Mouse (Mus musculus): ENCODE results near the gene Ell2. TPM values are rescaled to one million over a fixed set of nuclear protein-coding genes. Genes with fewer than 3 reads are reported as not detected.

The Ell2 gene
- polyA plus RNA-seq, 1 experiment: 61.5 TPM

DNA sequence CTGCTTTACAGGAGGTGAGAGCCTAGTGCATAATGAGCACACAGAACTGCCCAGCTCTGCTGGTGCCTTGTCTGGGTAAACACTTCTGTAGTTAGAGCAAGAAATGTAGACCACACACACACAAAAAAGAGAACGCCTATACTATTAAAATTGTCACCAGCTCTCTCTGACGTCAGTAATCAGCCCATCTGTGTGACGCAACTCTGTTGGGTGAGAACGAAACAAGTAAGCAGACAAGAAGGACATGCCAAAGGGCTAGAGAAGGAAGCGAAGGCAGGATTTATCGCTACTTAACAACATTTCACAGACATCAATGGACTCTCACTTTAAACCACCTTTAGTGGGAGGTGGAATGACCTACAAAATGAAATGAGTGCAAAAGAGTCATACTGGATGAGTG is 71.6 kb downstream of the Ell2 start:
- no peak for TF ChIP-seq GATA1 (IDR thresholded peaks at IDR 0.05; ENCODE audit: low read length)

DNA sequence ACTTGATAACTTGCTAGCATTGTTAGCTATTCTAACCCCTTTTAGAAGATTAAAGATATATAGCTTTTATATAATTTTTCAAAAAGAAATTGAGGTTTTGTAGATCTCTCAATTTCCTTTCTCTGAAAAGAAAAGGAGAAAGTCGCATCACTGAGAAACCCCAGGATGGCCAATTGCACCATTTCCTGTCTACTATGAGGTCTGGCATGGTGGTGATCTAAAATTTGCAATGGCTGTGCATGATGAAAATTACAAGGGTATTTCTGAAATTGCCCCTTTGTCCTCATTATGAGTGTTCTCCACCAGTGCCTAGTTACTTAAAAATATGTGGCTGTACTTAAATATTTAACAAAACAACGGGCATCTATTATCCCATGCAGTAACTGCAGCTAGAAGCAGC is 72.6 kb downstream of the Ell2 start:
- no peak for TF ChIP-seq GATA1 (IDR thresholded peaks at IDR 0.05; ENCODE audit: low read length)

DNA sequence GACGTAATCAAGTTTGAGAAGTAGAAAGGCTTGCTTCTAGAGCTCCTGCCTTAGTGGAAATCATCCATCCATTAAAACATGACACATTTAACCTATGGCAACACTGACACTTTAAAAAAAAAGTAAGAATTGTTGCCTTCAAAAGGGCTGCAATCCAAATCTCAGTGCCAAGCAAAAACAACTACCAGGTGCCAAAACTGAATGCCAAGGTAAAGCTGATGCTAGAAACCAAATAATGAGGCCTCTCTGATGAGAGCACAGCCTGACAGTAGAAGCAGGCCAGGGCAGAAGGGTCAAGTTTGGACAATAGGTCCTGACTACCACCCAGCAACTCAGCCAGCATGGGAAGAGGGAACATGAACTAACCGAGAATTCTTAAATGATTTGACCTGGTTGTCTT is 73.5 kb downstream of the Ell2 start:
- no peak for TF ChIP-seq GATA1 (IDR thresholded peaks at IDR 0.05; ENCODE audit: low read length)

- no peak for TF ChIP-seq GATA1 (IDR thresholded peaks at IDR 0.05; ENCODE audit: low read length)
Observed at GRCm38 (mm10) chr13:75785726-75786125, 79.2 kb downstream of the Ell2 start.

GRCm38 (mm10) chr13:75786264-75786663 is 79.7 kb downstream of the Ell2 start:
- no peak for TF ChIP-seq GATA1 (IDR thresholded peaks at IDR 0.05; ENCODE audit: low read length)

GRCm38 (mm10) chr13:75787364-75787763 is 80.8 kb downstream of the Ell2 start:
- no peak for TF ChIP-seq GATA1 (IDR thresholded peaks at IDR 0.05; ENCODE audit: low read length)

- no peak for TF ChIP-seq GATA1 (IDR thresholded peaks at IDR 0.05; ENCODE audit: low read length)
Observed at GRCm38 (mm10) chr13:75788178-75788577, 81.6 kb downstream of the Ell2 start.

DNA sequence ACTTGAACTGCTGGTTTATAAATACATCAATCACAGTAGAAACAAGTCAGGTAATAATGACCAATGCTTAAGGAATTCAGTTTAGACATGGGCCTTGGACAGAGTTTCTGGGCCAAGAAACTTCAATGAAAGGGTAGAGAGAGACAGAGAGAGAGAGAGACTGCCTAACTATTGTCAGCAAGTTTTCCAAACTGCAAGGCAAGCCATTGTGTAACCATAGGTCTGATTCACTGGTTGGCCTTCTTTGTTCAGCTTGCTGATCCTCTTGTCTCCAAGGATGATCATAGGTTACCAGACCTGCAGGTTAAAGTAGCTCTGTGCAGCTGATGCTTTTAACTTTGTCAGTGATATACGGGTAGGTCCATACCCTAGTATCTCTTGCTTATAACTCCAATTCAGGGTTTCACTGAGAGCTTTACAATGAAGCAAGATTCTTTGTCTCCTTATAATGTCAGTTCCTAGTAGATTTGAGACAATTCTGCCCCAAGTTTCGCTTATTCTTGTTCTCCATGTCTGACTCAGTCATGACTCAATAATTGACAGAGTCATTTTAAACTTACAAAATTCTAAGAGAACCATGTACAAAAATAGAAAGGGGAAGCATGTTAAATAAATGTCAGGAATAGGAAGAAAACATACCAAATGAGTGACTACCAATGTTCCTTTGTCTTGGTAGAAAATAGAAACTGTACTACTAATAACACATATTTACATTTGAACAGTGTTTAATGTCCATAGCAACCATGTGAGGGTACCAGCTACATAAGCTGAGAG is 82.7 kb downstream of the Ell2 start:
- TF ChIP-seq GATA1 (IDR thresholded peaks at IDR 0.05; ENCODE audit: low read length): no peak

DNA sequence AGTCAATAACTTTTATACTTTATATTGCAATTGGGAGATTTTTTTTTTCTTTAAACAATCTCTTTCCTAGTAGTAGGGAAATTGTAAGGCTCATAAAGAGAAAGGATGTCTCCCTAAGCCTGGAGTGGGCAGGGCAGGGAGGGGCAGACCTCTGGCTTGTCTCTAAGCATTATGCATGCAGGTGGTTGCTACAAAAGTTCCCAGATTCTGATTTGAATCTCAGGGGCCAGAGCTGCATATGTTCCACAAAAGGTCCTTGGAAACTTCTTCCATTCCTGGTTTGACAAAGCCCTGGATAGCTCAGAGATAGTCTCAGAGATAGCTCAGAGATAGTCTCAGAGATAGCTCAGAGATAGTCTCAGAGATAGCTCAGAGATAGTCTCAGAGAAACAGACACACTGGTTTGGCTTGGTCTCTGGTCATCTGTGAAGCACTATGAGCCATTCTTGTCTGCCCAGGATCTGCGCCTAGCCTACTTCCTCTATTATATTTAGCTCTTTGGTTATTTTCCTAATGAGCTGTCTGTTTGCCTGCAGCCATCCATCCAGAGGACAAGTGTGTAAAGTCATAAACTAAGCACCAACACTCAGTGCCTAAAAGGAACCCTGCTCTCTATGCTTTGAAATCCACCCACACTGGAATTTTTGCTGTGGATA is 84.1 kb downstream of the Ell2 start:
- no peak for TF ChIP-seq GATA1 (IDR thresholded peaks at IDR 0.05; ENCODE audit: low read length)

GRCm38 (mm10) chr13:75793863-75794629 is 87.5 kb downstream of the Ell2 start:
- TF ChIP-seq GATA1 (IDR thresholded peaks at IDR 0.05; ENCODE audit: low read length): no peak

DNA sequence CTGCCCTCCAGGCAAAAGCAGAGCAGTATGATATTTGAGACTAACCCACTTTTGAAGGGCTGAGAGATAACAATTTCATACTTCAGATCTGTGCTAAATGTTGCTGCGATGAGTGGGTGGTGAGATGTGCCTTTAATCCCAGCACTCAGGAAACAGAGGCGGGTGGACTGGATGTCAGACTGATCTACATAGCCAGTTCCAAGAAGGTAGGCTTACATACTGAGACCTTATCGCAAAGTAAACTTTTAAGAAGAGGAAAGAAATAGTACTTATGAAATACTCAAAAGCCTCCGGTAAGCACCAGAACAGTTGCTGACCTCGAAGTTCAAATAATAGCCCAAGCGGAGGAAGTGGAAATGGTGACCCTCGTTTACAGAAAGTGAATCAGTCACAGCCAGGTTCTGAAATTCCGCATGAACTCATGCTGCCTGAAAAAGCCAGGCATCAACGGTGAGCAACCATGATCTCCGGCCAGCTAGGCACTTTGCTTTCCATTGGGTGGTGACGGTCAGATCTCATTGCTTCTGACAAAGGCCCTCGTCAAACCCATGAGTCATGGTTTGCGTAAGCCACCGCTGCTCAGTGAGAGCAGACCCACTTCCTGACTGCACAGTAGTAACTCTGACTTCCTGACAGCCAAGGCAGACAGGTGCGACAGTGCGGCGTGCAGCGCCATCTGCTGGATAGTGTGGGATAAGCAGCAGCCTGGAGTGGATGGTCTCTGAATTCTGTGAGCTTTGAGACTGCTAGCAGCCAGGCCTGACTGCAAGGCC is 91.0 kb downstream of the Ell2 start:
- TF ChIP-seq GATA1 (IDR thresholded peaks at IDR 0.05; ENCODE audit: low read length): no peak

DNA sequence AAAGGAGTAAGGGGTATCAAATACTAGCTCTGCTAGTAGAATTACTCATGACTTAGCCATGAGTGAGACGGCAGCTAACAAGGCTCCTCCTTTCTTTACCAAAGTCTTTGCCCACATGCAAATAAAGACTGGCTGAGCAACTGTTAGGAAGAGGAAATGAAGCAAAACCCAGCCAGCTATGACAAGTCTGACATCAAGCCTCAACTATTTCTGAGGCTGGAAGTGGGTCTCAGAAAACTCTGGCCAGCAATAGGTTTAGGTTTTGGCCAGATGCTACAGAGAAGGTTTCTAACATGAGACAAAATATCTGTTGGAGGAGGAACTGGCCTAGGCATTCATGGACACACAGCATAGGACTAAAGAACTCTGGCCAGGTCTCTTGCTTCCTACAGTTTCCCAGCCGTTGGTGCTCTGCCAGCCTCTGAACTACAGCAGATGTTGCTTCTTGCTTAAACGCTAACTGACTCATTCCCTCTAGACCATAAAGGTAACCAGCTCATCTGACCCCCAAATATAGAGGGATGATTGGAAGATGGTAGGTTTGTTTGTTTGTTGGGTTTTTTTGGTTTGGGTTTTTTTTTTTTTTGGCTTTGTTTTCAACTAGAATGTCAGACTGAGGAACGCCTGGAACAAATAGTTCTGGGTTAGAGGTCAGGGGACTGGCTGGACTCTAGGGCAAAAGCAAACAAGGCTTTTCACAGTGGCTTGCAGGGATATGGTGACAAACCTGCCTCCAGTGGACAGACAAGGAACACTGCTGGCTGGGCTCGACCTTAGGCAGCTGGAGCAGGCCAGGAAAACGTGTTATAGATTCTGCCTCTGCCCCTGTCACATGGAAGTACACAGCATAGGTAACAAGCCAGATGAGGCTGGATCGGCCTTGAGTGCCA is 92.1 kb downstream of the Ell2 start:
- no peak for TF ChIP-seq GATA1 (IDR thresholded peaks at IDR 0.05; ENCODE audit: low read length)

DNA sequence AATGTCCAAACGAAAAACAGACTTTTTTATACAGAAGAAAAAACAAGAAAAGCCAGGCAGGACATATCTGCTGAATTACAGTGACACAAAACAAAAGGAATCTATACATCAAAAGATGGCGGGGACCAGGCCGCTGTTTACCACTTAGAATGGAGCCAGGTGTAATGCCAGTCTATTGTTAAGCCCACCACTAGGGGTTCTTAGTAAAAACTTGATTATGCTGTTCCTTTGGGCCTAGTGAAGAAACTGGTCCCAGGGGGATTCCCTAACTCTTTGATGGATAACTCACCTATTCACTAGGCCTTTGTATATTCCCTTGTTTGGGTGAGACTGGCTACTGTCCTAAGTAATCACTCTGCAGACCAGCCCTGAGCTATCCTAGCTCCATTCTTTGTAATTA is 92.9 kb downstream of the Ell2 start:
- TF ChIP-seq GATA1 (IDR thresholded peaks at IDR 0.05; ENCODE audit: low read length): no peak

GRCm38 (mm10) chr13:75807969-75808368 is 101.4 kb downstream of the Ell2 start:
- TF ChIP-seq GATA1 (IDR thresholded peaks at IDR 0.05; ENCODE audit: low read length): no peak

- TF ChIP-seq GATA1 (IDR thresholded peaks at IDR 0.05; ENCODE audit: low read length): no peak
Observed at GRCm38 (mm10) chr13:75809957-75810356, 103.4 kb downstream of the Ell2 start.

Data from G1E-ER4 (cell line).